Mouse (Mus musculus) kidney, postnatal 0 days (tissue): ENCODE data around the gene Nipbl. TPM values are rescaled to one million over a fixed set of nuclear protein-coding genes. Genes with fewer than 3 reads are reported as not detected.
A peak's percentile ranks its signal among the peaks of the same experiment; 100 is the strongest.

Source experiments
- ATAC-seq: fragments of 200-750 bp; cut with Nextera tagmentation; replicated peaks from 2 replicates; pipeline ENCODE4 v1.8.0; 2017; ENCODE audit warnings: low read depth, moderate number of reproducible peaks, moderate TSS enrichment, moderate library complexity; ENCODE audit not compliant: low FRiP score
- DNase-seq: peaks from one replicate; pipeline ENCODE4 v3.0.0-alpha.2; 2016; ENCODE audit warnings: low spot score
- H3K27ac ChIP-seq: fragments of 300-500 bp; sonication (generic); 2 replicates; pipeline ENCODE4 v1.5.1; 2014; ENCODE audit warnings: mild to moderate bottlenecking
- H3K27me3 ChIP-seq: fragments of 300-500 bp; sonication (generic); 2 replicates; pipeline ENCODE4 v1.6.1; 2014; ENCODE audit warnings: low read length, mixed read lengths; ENCODE audit not compliant: insufficient read depth
- H3K36me3 ChIP-seq: fragments of 300-500 bp; sonication (generic); 2 replicates; pipeline ENCODE4 v1.6.1; 2014; ENCODE audit warnings: low read length, mixed read lengths; ENCODE audit not compliant: insufficient read depth
- H3K4me1 ChIP-seq: fragments of 300-500 bp; sonication (generic); replicated peaks from 2 replicates; pipeline ENCODE4 v1.6.1; 2014; ENCODE audit warnings: antibody characterized with exemption, low read length, mixed read lengths; ENCODE audit not compliant: insufficient read depth
- H3K4me2 ChIP-seq: fragments of 300-500 bp; sonication (generic); 2 replicates; pipeline ENCODE4 v1.6.1; 2014; ENCODE audit warnings: mild to moderate bottlenecking, low read length, moderate library complexity, mixed read lengths
- H3K4me3 ChIP-seq: fragments of 300-500 bp; sonication (generic); replicated peaks from 2 replicates; pipeline ENCODE4 v1.5.1; 2014; ENCODE audit warnings: low read depth, low read length
- H3K9ac ChIP-seq: fragments of 300-500 bp; sonication (generic); 2 replicates; pipeline ENCODE4 v1.6.1; 2014; ENCODE audit warnings: low read depth, low read length
- H3K9me3 ChIP-seq: fragments of 300-500 bp; sonication (generic); replicated peaks from 2 replicates; pipeline ENCODE4 v1.6.1; 2016; ENCODE audit warnings: low read length, inconsistent platforms, mixed read lengths
- CTCF ChIP-seq: IDR thresholded peaks from 2 replicates; pipeline ENCODE4 v1.5.1; 2016; ENCODE audit warnings: antibody characterized with exemption, low read depth, mild to moderate bottlenecking, moderate library complexity
- WGBS: fragments of 180-500 bp; shearing (Covaris S2); extraction: QIAGEN DNeasy Blood & Tissue Kit; methylation state at CpG from one replicate; pipeline ENCODE4 v1.1.7; 2014; 5-methylcytosine and 5-hydroxymethylcytosine counted together
- polyA plus RNA-seq: library from polyadenylated mRNA; unstranded; fragments of >200 nt; fragmentation: Nextera tagmentation; extraction: Ambion mirVana; gene quantifications from 2 replicates; pipeline ENCODE4 v1.2.1, GENCODE M21; 2015

Nipbl gene
- polyA plus RNA-seq, 1 experiment from 2014 or later: 13.8 TPM

DNA sequence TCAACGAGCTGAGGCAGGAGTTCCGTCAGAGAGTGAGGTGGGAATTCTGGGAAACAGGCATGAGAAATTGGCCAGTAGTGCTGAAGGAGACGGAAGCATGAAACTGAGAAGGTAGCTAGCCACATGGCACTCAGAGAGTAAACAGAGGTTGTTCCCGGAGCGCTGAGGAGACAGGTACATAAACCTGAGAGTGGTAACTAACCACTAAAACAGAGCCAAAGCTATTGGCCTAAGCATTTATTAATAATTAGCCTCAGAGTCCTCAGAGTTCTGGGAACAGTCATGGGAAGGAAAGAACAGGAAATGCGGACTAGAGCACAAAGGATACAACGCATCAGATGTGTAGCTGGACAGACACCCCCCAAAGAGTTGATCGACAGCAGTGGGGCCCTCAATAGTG, 176.0 kb downstream of the Nipbl start:
- H3K4me1 ChIP-seq: no peaks in the 10 kb centered on the region
- no peak overlapping the region for H3K9ac ChIP-seq
- H3K27me3 ChIP-seq: no peaks in the 10 kb centered on the region
- DNase-seq (no peak), ATAC-seq (no peak)
- TF ChIP-seq CTCF: no peak
- no peak overlapping the region for H3K4me3 ChIP-seq
- H3K9me3 ChIP-seq: no peaks in the 10 kb centered on the region
- H3K27ac ChIP-seq: no peak overlapping the region
- H3K4me2 ChIP-seq: no peak overlapping the region
- 73% methylated on average over 8 of the region's 8 CpGs for WGBS
- H3K36me3 ChIP-seq: peaks cover 23% of the 10 kb centered on the region

DNA sequence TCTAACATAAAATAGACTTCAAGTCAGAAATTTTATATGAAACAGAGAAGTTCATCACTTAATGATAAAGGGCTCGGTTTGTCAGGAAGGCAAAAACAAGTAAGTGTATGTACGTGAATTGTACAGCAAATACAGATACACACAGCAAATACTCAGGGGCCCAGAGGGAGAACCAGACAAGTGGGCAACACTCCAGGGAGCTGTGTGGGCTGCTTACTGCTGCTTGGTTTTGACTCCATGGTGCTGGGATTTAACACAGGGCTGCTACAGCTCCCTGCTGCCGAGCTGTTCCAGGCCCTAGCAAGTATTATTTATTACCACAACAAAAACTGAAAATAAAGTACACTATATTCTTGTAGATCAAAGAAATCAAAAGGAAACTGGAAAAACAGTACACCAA, 177.1 kb downstream of the Nipbl start:
- Histone ChIP-seq H3K4me1 (no peaks in the 10 kb centered on the region), H3K27me3 (no peaks in the 10 kb centered on the region), H3K9me3 (no peaks in the 10 kb centered on the region), H3K4me2 (no peak overlapping the region), H3K9ac (no peak overlapping the region), H3K36me3 (peaks cover 31% of the 10 kb centered on the region), H3K4me3 (no peak overlapping the region), H3K27ac (no peak overlapping the region)
- DNase-seq: no peak
- 91% methylated on average over 3 of the region's 3 CpGs for WGBS
- no peak for TF ChIP-seq CTCF
- ATAC-seq: no peak

DNA sequence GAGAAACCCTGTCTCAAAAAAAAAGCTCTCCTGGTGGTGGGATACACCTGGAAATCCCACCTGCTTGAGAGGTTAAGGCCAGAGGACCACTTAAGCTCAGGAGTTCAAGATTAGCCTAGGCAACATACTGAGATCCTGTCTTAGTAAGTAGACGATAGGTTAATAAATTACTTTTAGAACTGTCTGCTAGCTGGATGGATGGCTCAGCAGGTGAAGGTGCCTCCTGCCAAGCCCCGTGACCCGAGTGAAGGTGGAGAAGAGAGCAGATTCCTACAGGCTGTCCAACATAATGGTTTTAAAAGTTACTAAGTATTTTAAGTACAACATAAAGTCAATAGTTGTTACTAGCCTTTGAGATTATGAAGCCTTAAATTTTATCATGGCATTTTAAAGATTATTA, 178.3 kb downstream of the Nipbl start:
- Histone ChIP-seq H3K27ac (no peak overlapping the region; the same call in 1 of the 2 replicates), H3K36me3 (peaks cover 32% of the 10 kb centered on the region), H3K4me2 (no peak overlapping the region), H3K9me3 (no peaks in the 10 kb centered on the region), H3K4me1 (no peaks in the 10 kb centered on the region), H3K4me3 (no peak overlapping the region), H3K27me3 (no peaks in the 10 kb centered on the region), H3K9ac (no peak overlapping the region)
- DNase-seq: peak; percentile 20
- ATAC-seq: peak; percentile 77
- TF ChIP-seq CTCF: no peak
- 62% methylated on average over 3 of the region's 3 CpGs for WGBS

Other genes with a start within 250 kb of the Nipbl start
- not detected in 2 replicates for gene Gm2310, start 75.5 kb upstream of the Nipbl start, polyA plus RNA-seq